Mouse (Mus musculus) lung, postnatal 25 days (tissue): ENCODE data around the gene Knop1.

Source experiments
- DNase-seq: peaks from one replicate; pipeline ENCODE4 v3.0.0; 2022; ENCODE audit warnings: low spot score

Gene Knop1

DNA sequence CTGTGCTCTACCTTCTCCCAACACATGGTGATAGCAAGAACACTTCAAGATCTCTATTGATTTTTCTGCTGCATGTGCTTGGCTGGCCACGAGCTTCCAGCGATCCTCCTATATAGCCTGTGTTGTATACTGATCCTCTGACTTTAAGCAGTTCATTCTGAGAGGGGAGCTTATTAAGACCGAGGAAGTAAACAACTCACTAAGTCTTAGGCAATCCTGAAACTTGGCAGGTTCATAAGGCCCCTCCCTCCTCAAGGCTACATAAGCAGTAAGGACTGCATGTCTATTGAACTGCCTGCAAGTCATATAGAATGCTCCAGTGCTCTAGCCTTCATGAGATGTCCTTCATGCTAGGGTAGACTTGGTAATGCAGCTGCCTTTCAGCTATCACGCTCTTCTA is 9.7 kb downstream of the Knop1 start:
- DNase-seq = peak; percentile 50

DNA sequence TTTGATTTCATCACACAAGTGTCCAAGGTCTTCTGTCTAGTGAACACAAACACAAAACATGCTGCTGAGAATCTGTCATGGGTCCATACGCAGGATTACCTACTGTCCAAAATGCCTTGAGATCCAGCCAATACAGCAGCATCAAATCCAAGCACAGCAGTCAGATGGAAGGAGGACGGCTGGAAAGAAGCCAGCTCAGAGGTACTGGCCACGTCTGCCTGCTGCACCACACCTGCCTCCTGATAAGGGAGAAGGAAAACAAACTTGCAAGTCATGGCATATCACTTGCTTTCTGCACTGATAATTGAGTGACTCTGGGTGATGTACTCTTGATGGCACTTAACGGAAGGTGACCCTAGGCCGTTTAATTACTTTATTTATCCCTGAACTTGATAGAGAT is 10.9 kb downstream of the Knop1 start:
- DNase-seq = no peak

DNA sequence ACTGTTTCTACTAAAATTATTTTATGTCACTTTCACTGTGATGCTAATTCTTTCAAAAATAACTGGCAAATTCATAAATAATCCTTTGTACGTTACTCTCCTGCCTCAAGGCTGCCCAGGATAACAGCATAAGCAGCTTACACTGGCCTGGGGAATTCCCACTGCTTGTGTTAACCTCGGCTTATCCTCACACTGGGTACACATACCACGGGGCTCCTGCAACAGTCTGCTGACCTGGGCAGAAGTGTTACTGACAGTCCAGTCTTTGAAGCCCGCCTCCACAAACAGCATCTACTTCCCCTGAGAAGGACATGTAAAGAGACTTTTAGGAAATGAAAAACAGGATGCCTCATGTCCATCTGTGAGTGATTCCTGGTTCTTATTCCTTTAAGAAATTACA is 13.1 kb downstream of the Knop1 start:
- no peak for DNase-seq

DNA sequence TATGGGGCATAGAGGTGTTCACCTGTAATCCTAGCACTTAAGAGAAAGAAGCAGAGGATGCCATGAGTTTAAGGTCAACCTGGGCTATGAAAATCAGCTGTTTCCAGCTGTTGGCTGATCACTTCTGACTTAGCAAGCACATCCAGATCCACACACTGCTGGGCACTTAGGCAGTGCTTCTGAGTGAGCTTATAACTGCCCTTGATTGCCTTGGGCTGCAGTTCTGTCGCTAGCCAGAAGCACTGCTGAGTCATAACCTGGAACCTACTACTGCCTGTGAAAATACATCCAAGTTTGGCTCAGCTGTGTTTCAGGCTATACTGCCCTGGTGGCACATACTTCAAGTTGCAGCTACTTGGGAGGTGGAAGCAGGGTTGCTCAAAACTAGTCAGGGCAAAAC is 14.3 kb downstream of the Knop1 start:
- no peak for DNase-seq

DNA sequence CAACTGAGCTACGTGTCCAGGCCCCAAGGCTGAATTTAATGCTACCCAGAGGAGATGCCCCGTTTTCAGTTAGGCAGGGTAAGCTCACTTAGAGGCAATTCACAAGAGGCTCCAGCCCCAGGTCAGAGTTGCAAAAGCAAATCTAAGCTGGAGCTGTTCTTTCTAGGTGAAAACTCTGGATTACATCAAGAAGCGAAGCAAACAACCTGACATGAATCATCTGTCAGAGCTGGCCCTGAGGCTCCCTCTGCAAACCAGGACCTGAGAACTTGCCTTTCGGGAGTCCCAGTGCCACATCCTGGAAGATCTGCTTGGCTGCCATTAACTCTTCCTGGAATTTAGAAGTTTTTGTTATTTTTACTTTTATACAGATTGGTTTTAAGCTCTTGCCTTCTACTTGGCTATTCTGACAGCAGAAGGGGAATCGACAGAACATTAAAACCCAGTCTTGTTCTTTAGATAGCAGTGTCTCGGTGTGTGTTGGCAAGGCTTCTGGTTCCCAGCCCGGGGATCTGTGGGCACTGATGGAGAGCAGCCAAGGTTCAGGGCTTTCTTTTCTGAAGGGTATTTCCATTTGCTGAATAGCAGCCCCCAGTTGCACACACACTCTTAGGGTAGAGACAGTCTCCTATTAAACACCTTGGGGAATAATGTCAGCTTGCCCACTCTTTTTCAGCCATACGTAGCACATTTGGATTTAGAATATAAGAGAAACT is 14.9 kb downstream of the Knop1 start:
- DNase-seq = no peak

DNA sequence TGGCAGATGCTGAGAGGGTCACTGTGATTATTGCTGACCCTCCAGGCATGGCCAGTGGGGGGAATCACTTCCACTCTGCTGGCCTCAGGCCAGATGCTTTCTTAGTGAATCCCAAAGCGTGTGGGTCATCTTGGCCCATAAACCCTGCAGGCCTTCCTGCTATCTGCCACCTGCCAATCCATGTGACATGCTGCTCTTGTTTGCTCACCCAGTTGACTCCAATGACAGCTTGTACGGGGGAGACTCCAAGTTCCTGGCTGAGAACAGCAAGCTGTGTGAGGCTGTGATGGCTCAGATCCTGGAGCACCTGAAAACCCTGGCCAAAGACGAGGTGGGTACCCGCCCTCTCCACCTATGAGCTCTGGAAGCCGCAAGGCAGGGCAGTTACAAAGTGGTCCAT is 18.2 kb downstream of the Knop1 start:
- DNase-seq = no peak

DNA sequence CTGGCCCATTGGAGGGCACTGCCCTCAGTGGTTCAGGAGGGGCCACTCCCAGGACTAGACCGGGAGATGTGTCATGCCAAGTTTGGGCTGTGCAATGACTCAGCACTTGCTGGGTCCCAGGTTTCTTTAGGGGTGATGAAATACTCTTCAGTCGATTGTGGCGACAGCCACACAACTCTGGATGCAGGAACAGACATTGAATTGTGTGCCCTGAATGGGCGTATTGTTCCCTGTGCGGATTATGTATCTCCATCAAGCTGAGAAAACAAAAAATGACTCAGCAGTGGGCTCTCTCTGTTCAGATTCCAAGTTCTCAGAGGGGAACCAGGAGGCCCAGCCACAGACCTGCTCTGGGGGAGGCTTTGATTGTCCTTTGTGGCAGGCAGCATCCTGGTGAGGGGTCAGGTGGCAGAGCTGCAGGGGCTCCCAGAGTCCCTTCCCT is 28.1 kb downstream of the Knop1 start:
- peak; percentile 20 for DNase-seq

DNA sequence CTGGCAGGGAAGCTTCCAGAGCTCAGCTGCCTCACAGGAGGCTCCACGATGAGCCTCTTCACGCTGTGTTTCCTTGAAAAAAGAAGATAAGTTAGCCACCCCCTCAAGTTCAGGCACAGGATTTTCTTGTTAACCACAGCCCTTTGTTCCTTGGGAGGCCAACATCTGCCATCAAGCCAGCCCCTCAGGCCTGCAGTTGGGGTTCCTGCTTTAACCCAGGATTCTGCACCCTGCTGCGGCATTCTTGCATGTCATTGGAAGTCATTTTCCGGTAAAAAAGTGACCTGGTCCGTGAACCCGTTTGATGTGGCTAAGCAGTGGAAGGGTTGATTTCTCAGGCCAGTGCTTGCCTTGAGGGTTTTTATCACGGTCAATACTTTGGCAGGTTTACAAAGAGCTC is 31.6 kb downstream of the Knop1 start:
- DNase-seq = no peak

DNA sequence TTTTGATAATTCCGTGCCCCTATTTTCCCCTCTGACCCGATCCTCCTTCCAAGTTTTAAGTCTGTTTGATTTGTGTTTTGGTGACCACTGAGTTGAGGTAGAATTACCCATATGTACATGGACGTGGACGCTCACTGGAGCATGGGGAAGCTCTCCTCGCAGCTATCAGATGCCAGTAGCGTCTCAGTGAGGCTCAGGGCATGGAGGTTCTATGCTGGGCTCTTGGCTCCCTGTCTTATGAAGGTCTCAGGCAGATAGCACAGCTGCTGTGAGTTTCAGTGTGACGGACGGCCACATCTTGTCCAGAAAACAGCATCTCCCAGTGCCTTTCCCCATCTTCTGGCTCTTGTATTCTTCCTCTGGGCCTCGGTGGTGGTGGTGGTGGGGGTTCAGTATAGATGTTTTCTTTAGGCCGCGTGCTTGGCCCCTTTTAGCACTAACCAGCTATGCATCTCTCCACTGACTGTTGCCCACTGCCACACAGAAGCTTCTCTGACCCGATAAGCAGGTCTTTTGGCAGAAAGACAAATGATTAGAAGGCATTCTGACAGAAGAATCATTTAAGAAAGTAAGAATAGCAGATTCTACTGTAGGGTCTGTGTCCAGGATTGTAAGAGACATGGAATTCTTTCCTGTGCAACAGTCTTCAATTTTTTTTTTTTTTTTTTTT is 34.0 kb downstream of the Knop1 start:
- DNase-seq = no peak

DNA sequence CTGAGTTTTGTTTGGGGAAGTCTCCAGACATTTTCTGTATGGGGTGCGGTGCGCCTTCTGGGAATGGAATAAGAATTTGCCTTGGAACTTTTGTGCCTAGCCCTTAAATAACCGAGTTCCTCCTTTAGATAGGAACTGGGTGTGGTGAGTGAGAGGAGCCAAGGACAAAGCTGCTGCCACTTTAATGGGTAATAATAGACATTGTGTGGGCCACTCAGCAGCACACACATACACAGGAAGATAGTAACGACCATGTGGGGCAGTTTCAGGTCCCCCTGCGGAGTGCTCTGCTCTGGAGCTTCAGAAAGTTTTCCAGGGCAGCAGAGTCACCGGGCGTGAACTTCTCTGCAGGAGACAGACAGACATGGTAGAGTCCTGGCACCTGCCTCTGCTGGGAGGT is 34.7 kb downstream of the Knop1 start:
- DNase-seq = peak; percentile 39

DNA sequence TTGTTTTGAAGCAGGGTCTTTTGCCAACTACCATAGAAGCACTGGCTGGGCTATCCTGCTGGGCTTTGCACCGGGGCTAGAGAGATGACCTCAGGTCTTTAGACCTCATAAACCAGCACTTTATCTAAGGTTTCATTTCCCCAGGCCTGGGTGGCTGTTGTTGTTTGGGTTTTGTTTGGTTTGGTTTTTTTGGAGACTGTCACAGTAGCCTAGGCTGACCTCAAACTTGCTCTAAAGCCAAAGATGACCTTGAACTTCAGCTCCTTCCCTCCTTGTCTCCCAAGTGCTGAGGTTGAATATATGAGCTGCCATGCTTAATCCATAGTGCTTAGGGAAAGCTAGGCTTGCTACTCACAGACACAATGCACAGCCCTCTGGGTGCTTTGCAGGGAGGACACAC is 36.4 kb downstream of the Knop1 start:
- no peak for DNase-seq

DNA sequence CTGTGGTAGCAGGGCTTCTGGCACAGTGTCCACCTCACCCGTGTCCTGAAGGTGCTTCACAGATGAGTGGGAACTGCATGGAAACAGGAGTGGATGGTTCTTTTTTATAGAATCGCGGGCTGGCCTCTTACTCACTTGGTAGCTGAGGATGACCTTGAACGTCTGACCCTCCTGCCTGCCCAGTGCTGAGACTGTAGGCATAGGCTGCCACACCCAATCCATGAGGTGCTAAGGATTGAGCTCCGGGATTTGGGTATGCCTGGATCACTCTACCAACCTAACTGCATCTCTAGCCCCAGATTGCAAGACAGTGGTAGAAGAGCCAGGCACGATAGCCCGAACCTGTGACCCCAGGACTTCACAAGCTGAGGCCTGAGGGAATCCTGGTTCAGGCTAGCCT is 38.3 kb downstream of the Knop1 start:
- no peak for DNase-seq

DNA sequence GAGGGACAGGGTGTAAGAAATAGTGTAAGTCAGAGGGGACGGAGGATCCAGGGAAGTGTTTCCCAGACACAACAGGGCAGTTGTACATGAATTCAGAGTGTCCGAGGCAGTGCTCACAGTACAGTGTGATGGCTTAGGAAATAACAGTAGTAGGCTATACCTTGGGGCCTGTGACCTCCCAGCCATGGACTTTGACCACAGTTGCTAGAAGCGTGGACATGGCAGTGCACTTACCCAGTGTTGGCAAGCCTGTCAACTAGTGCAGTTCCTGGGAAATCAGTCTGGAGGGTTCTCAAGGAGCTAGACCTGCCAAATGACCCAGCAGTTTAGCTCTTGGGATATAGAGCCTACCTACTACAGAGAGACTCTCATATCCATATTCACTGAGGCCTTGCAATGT is 39.8 kb downstream of the Knop1 start:
- no peak for DNase-seq

DNA sequence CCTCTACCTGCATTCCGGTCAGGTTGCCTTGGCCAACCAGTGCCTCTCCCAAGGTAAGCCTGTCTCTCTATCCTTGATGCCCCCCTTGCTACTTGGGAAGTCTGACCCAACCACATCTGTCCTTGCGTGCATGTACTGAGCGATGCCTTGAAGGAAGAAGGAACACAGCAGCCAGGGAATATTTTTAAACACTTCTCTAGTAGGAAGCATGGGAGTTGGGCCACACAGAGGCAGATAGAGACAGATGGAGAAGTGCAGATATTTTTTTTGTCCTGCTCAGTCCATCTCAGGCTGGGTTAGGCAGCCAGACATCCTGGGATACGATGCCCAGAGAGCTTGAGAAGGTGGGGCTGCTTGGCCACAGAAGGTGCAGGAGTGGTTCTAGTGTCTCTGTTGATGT is 42.5 kb downstream of the Knop1 start:
- no peak for DNase-seq

DNA sequence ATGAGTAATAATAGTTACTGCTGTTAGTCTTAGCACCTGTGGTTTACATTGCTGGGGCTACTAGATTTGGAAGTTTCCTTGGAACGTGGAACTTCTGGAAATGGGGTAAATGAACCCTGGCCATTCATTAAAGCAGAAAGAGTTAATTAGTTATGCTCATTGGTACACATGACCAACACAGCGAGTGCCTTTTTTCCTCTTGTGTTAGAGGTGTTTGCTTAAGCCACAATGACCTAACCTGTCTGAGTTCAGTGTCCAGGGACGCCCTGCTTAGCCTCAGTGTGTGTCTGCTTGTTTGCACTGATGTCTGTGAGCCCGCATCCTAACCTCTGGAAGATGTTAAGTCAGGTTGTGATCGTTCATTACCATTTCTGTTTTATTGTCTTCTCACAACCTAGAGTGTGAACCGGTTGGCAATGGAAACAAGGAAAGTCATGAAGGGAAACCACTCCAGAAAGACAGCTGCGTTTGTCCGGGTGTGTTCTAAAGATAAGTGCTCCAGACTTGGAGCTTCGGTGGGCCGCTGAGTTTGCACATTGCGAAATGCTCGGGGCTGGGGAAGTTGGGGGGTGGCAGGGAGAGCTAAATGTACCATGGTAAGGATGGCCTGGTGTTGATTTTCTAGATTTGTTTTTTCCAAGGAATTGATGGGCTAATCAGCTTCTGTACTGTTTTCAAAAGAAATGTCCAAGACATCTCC is 44.5 kb downstream of the Knop1 start:
- no peak for DNase-seq

DNA sequence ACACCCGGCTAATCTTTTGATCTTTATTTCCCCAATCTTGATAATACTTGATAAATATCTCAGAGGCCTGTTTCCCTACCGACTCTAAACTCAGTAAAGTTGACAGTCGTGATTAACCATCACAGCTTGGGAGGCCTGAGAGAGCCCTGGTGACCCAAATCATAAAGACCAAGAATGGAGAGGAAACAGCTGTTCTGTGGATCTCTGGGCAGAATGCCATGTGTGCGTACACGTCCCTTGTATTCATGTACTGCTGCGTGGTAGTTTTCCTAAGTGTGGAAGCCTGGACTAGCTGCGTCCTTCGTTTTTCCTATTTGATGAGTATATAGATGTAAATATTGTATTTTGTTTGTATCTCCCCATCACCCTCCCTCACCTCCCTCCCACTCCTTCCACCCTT is 48.2 kb downstream of the Knop1 start:
- DNase-seq = no peak

DNA sequence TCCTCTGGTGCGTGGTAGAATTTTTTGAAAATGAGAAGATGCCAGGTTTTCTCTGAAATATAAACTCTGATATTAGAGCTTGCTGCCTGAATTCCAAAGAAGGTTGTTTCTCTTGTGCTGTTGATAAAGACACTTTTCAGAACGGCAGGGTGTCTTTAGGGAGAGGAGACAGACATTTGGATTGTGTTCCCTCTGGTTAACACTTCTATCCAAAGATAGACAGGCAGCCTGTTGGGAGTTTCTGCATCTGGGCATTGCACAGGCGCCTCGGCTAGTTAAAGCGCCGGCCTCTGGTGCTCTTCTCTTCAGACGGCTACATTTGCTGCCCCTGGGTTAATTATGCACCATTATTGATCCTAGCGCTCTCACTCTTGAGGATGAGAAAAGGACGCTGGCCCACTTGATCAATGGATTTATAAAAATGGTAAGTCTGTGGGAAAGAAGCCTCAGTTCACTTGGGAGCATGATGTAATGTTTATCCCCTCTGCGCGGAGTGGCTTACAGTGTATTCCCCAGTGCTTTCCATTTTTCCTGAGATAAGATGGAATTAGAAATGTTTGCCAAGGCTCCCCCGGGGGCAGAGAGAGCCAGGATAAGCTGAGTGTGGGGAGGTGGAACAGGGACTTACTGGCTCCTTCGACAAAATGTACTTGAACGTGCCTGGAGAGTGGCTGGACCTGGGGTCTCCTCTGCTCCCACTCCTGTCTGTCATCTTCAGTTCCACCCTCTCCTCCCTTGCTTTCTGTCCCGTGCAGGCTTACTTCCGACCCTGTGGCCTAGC is 49.2 kb downstream of the Knop1 start:
- DNase-seq = no peak

DNA sequence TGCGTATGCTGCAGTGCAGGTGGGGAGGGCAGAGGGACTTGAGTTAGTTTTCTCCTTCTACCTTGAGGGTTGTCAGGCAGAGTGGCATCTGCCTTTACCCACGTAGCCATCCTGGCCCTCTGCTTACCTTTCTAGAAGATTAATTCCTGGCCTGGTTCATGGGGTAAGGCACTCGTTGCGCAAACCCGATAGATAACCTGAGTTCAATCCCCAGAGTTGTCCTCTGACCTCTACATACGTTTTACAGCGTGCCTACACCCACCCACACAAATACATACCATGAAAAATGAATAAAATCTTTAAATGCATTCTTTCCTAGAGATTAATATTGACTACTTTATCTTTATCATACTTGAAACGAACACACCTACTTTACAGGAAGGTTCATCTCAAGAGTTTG is 52.6 kb downstream of the Knop1 start:
- no peak for DNase-seq

DNA sequence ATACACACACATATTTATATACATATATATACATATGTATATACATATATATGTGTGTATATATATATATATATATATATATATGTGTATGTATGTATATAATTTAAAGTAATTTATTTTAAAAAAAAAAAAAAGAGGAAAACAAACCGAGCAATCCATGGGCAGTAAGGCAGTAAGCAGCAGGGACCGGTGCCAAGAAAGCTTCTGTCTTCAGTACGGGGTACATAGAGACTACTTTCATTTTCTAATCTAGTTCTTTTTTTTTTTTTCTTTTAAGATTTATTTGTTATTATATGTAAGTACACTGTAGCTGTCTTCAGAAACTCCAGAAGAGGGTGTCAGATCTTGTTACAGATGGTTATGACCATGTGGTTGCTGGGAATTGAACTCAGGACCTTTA is 54.3 kb downstream of the Knop1 start:
- no peak for DNase-seq

DNA sequence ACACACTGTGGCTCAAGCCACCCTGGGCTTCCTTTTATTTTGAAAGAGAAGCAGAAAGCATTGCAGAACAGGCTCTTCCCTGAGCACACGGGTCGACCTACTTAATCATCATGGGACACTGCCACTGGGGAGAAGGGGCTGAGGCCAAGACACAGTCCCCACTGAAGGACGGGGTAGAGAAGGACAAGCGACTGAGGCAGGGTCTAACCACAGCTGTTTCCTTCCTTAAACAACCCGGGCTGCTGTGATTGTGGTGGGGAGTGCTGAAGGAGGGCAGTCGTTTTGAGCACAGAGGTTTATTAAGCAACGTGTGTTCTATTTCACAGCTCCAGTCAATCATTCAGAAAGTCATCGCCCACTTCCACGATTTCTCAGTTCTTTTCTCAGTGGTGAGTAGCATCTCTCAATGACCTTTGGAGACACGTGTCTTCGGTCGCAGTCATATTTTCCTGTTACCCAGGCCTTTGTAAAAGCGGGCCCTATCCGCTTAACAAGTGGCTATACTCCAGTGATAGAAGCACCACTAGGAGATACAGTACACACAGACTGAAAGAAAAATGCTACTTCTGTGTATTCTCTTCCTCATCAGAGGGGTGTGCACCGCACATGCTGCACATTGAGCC is 55.8 kb downstream of the Knop1 start:
- DNase-seq = no peak

DNA sequence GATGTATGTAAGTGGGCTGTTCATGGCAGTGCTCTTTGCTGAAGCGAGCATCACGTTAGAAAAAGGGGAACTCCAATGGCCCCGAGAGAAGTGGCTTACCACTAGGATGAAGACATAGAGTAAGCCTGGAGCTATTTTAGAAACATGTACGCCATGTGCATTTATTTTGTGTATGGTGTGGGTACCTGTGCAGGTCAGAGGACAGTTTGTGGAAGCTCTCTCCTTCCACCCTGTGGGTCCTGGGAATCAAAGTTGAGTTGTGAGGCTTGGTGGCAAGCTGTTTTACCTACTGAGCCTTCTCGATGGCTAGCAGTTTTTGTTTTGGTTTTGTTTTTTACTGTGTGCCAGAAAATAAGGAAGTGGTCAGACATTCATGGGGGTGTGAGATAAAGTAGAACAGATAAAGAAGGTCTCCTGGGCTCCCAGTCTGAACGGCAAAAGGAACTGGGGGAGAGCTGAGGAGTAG is 57.9 kb downstream of the Knop1 start:
- peak; percentile 21 for DNase-seq

DNA sequence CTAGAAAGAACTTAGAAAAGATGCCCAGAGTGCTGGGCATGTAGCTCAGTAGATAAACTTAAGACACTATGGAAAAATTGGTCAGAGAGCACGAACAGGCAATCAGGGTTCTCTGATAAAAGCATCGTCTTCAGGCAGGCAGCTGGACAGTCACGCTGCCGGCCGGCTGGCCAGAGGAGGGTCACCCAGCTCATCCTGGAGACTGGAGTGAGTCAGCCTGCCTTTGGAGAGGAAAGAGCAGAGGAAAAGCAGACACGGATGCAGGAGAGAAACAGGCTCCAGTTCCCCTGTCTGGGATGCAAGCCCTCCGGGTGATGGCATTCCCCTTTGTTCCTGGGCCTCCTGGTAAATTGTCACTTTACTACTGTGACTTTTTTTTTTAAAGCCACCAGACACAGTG is 58.5 kb downstream of the Knop1 start:
- DNase-seq = no peak
